Mouse (Mus musculus) E14TG2a.4 (cell line): ENCODE results near the gene Rbpj.

Experiments used
- CTCF ChIP-seq: conservative IDR thresholded peaks from 2 replicates; pipeline ENCODE4 v1.5.1; 2014; ENCODE audit warnings: low read length
- NANOG ChIP-seq: IDR thresholded peaks from 2 replicates; pipeline ENCODE4 v1.6.1; 2014; ENCODE audit warnings: borderline replicate concordance, low read length, mixed read lengths
- POU5F1 ChIP-seq: IDR thresholded peaks from 2 replicates; pipeline ENCODE4 v1.6.1; 2014; ENCODE audit warnings: low read length, borderline replicate concordance

- TF ChIP-seq CTCF: no peak
- TF ChIP-seq NANOG: peak; percentile 81
- no peak for TF ChIP-seq POU5F1
These were observed 76.1 kb downstream of the Rbpj start for GRCm38 (mm10) chr5:53542073-53542472.
